Mouse (Mus musculus): ENCODE results near the gene Tbc1d22b. TPM values are rescaled to one million over a fixed set of nuclear protein-coding genes. Genes with fewer than 3 reads are reported as not detected.

The Tbc1d22b gene
- polyA plus RNA-seq, 1 experiment: 9.0 TPM

- H3K27me3 ChIP-seq (ENCODE audit: control insufficient read depth, insufficient read depth, insufficient read length): no peaks in the 10 kb centered on the region
- peaks cover 6% of the 10 kb centered on the region for H3K79me2 ChIP-seq (ENCODE audit: control insufficient read depth, insufficient read depth)
- H3ac ChIP-seq (ENCODE audit: control insufficient read depth, insufficient read length): no peak overlapping the region
- no peak overlapping the region for H3K4me3 ChIP-seq
- no peak overlapping the region for H3K4me2 ChIP-seq (ENCODE audit: low read depth)
- H3K36me3 ChIP-seq (ENCODE audit: control insufficient read depth, insufficient read depth): no peaks in the 10 kb centered on the region
- TF ChIP-seq REST (IDR thresholded peaks at IDR 0.05; ENCODE audit: insufficient read depth, insufficient read length) (no peak), MYOG (IDR thresholded peaks at IDR 0.05; ENCODE audit: control insufficient read depth in 1 of 3, insufficient read depth in 1 of 3, insufficient read length in 2 of 3, low read depth in 2 of 3) (no peak), CEBPB (IDR thresholded peaks at IDR 0.05; ENCODE audit: insufficient read depth, poor library complexity, severe bottlenecking) (no peak)
These were observed 6.9 kb downstream of the Tbc1d22b start for GRCm38 (mm10) chr17:29556456-29556855.

DNA sequence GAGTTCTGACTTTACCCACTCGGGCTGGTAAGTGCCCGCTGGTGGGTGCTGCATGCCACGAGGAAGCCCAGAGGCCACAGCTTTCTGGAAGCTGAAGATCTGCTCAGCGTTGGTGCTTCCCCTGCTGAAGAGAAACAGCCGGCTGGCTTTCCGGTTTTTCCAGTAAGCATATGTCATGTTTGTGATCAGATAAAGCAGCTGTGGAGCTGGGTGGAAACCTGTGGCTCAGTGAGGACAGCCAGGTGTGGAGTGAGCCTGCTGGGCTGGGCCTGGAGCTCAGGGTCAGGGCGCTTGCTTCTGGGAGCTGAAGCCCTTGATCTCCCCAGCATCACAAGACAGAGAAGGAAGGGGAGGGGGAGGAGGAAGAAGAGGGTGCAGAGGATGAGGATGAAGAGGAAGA is 7.3 kb downstream of the Tbc1d22b start:
- H3K27me3 ChIP-seq (ENCODE audit: control insufficient read depth, insufficient read depth, insufficient read length): no peaks in the 10 kb centered on the region
- no peaks in the 10 kb centered on the region for H3K36me3 ChIP-seq (ENCODE audit: control insufficient read depth, insufficient read depth)
- H3K79me2 ChIP-seq (ENCODE audit: control insufficient read depth, insufficient read depth): peaks cover 6% of the 10 kb centered on the region
- H3K4me3 ChIP-seq: no peak overlapping the region
- H3K4me2 ChIP-seq (ENCODE audit: low read depth): no peak overlapping the region
- no peak overlapping the region for H3ac ChIP-seq (ENCODE audit: control insufficient read depth, insufficient read length)
- TF ChIP-seq REST (IDR thresholded peaks at IDR 0.05; ENCODE audit: insufficient read depth, insufficient read length) (no peak), POLR2A (IDR thresholded peaks at IDR 0.05; ENCODE audit: insufficient read length, low read depth) (no peak), CEBPB (IDR thresholded peaks at IDR 0.05; ENCODE audit: insufficient read depth, poor library complexity, severe bottlenecking) (no peak), TCF3 (IDR thresholded peaks at IDR 0.05; ENCODE audit: insufficient read length, low read depth) (no peak), SRF (IDR thresholded peaks at IDR 0.05; ENCODE audit: control insufficient read depth, insufficient read length, low read depth) (no peak), MAX (IDR thresholded peaks at IDR 0.05; ENCODE audit: low read depth) (no peak), MYOD1 (IDR thresholded peaks at IDR 0.05; ENCODE audit: control insufficient read depth in 1 of 3, insufficient read length in 2 of 3, low read depth in 2 of 3) (no peak), TCF12 (IDR thresholded peaks at IDR 0.05; ENCODE audit: insufficient read depth, poor library complexity, severe bottlenecking) (no peak), E2F4 (IDR thresholded peaks at IDR 0.05; ENCODE audit: insufficient read depth) (no peak), POLR2AphosphoS2 (IDR thresholded peaks at IDR 0.05; ENCODE audit: insufficient read length, low read depth) (no peak)

- H3K27me3 ChIP-seq (ENCODE audit: control insufficient read depth, insufficient read depth, insufficient read length): no peaks in the 10 kb centered on the region
- peaks cover 3% of the 10 kb centered on the region for H3K79me2 ChIP-seq (ENCODE audit: control insufficient read depth, insufficient read depth)
- H3K4me3 ChIP-seq: no peak overlapping the region
- H3K4me2 ChIP-seq (ENCODE audit: low read depth): no peak overlapping the region
- TF ChIP-seq SRF (IDR thresholded peaks at IDR 0.05; ENCODE audit: control insufficient read depth, insufficient read length, low read depth) (no peak), TCF12 (IDR thresholded peaks at IDR 0.05; ENCODE audit: insufficient read depth, poor library complexity, severe bottlenecking) (no peak), POLR2AphosphoS2 (IDR thresholded peaks at IDR 0.05; ENCODE audit: insufficient read length, low read depth) (no peak), MYOG (IDR thresholded peaks at IDR 0.05; ENCODE audit: control insufficient read depth in 1 of 3, insufficient read depth in 1 of 3, insufficient read length in 2 of 3, low read depth in 2 of 3) (no peak), MAX (IDR thresholded peaks at IDR 0.05; ENCODE audit: low read depth) (no peak), CEBPB (IDR thresholded peaks at IDR 0.05; ENCODE audit: insufficient read depth, poor library complexity, severe bottlenecking) (no peak), USF1 (IDR thresholded peaks at IDR 0.05; ENCODE audit: low read depth) (no peak), REST (IDR thresholded peaks at IDR 0.05; ENCODE audit: insufficient read depth, insufficient read length) (no peak), POLR2A (IDR thresholded peaks at IDR 0.05; ENCODE audit: insufficient read length, low read depth) (no peak), TCF3 (IDR thresholded peaks at IDR 0.05; ENCODE audit: insufficient read length, low read depth) (no peak), MYOD1 (IDR thresholded peaks at IDR 0.05; ENCODE audit: control insufficient read depth in 1 of 3, insufficient read length in 2 of 3, low read depth in 2 of 3) (no peak), E2F4 (IDR thresholded peaks at IDR 0.05; ENCODE audit: insufficient read depth) (no peak)
- no peaks in the 10 kb centered on the region for H3K36me3 ChIP-seq (ENCODE audit: control insufficient read depth, insufficient read depth)
- no peak overlapping the region for H3ac ChIP-seq (ENCODE audit: control insufficient read depth, insufficient read length)
These were observed 8.9 kb downstream of the Tbc1d22b start for GRCm38 (mm10) chr17:29558476-29558875.

GRCm38 (mm10) chr17:29565521-29565920 is 15.9 kb downstream of the Tbc1d22b start:
- peaks cover 3% of the 10 kb centered on the region for H3K36me3 ChIP-seq (ENCODE audit: control insufficient read depth, insufficient read depth)
- TF ChIP-seq MAX (IDR thresholded peaks at IDR 0.05; ENCODE audit: low read depth) (no peak), TCF12 (IDR thresholded peaks at IDR 0.05; ENCODE audit: insufficient read depth, poor library complexity, severe bottlenecking) (no peak), MYOD1 (IDR thresholded peaks at IDR 0.05; ENCODE audit: control insufficient read depth in 1 of 3, insufficient read length in 2 of 3, low read depth in 2 of 3) (no peak), MYOG (IDR thresholded peaks at IDR 0.05; ENCODE audit: control insufficient read depth in 1 of 3, insufficient read depth in 1 of 3, insufficient read length in 2 of 3, low read depth in 2 of 3) (no peak), SRF (IDR thresholded peaks at IDR 0.05; ENCODE audit: control insufficient read depth, insufficient read length, low read depth) (no peak), REST (IDR thresholded peaks at IDR 0.05; ENCODE audit: insufficient read depth, insufficient read length) (no peak), TCF3 (IDR thresholded peaks at IDR 0.05; ENCODE audit: insufficient read length, low read depth) (no peak), USF1 (IDR thresholded peaks at IDR 0.05; ENCODE audit: low read depth) (no peak), POLR2AphosphoS2 (IDR thresholded peaks at IDR 0.05; ENCODE audit: insufficient read length, low read depth) (no peak), POLR2A (IDR thresholded peaks at IDR 0.05; ENCODE audit: insufficient read length, low read depth) (no peak), E2F4 (IDR thresholded peaks at IDR 0.05; ENCODE audit: insufficient read depth) (no peak), CEBPB (IDR thresholded peaks at IDR 0.05; ENCODE audit: insufficient read depth, poor library complexity, severe bottlenecking) (no peak)
- H3ac ChIP-seq (ENCODE audit: control insufficient read depth, insufficient read length): no peak overlapping the region
- no peak overlapping the region for H3K4me2 ChIP-seq (ENCODE audit: low read depth)
- no peak overlapping the region for H3K4me3 ChIP-seq
- H3K79me2 ChIP-seq (ENCODE audit: control insufficient read depth, insufficient read depth): no peaks in the 10 kb centered on the region
- no peaks in the 10 kb centered on the region for H3K27me3 ChIP-seq (ENCODE audit: control insufficient read depth, insufficient read depth, insufficient read length)

- H3K36me3 ChIP-seq (ENCODE audit: control insufficient read depth, insufficient read depth): peaks cover 11% of the 10 kb centered on the region
- H3K79me2 ChIP-seq (ENCODE audit: control insufficient read depth, insufficient read depth): no peaks in the 10 kb centered on the region
- no peak overlapping the region for H3K4me2 ChIP-seq (ENCODE audit: low read depth)
- no peaks in the 10 kb centered on the region for H3K27me3 ChIP-seq (ENCODE audit: control insufficient read depth, insufficient read depth, insufficient read length)
- H3K4me3 ChIP-seq: no peak overlapping the region
- H3ac ChIP-seq (ENCODE audit: control insufficient read depth, insufficient read length): no peak overlapping the region
- no peak for TF ChIP-seq E2F4 (IDR thresholded peaks at IDR 0.05; ENCODE audit: insufficient read depth)
- no peak for TF ChIP-seq CEBPB (IDR thresholded peaks at IDR 0.05; ENCODE audit: insufficient read depth, poor library complexity, severe bottlenecking)
- no peak for TF ChIP-seq TCF12 (IDR thresholded peaks at IDR 0.05; ENCODE audit: insufficient read depth, poor library complexity, severe bottlenecking)
- TF ChIP-seq MYOD1 (IDR thresholded peaks at IDR 0.05; ENCODE audit: control insufficient read depth in 1 of 3, insufficient read length in 2 of 3, low read depth in 2 of 3): no peak
- no peak for TF ChIP-seq SRF (IDR thresholded peaks at IDR 0.05; ENCODE audit: control insufficient read depth, insufficient read length, low read depth)
- no peak for TF ChIP-seq REST (IDR thresholded peaks at IDR 0.05; ENCODE audit: insufficient read depth, insufficient read length)
- no peak for TF ChIP-seq USF1 (IDR thresholded peaks at IDR 0.05; ENCODE audit: low read depth)
- no peak for TF ChIP-seq MAX (IDR thresholded peaks at IDR 0.05; ENCODE audit: low read depth)
- no peak for TF ChIP-seq MYOG (IDR thresholded peaks at IDR 0.05; ENCODE audit: control insufficient read depth in 1 of 3, insufficient read depth in 1 of 3, insufficient read length in 2 of 3, low read depth in 2 of 3)
- TF ChIP-seq POLR2AphosphoS2 (IDR thresholded peaks at IDR 0.05; ENCODE audit: insufficient read length, low read depth): no peak
These were observed 18.9 kb downstream of the Tbc1d22b start for GRCm38 (mm10) chr17:29568435-29568834.
